Mouse (Mus musculus) liver, embryonic 13.5 days (tissue): ENCODE measurements around the gene Cecr2. TPM values are rescaled to one million over a fixed set of nuclear protein-coding genes. Genes with fewer than 3 reads are reported as not detected.

ENCODE experiments used
- ATAC-seq: fragments of 200-750 bp; cut with Nextera tagmentation; 2 replicates; pipeline ENCODE4 v1.8.0; 2017; ENCODE audit warnings: low read depth, mild to moderate bottlenecking, moderate number of reproducible peaks, moderate library complexity
- DNase-seq: peaks from one replicate; pipeline ENCODE4 v3.0.0; 2022
- H3K27ac ChIP-seq: fragments of 300-500 bp; sonication (generic); 2 replicates; pipeline ENCODE4 v1.5.1; 2015; ENCODE audit warnings: moderate library complexity, mild to moderate bottlenecking, inconsistent platforms
- H3K27me3 ChIP-seq: fragments of 300-500 bp; sonication (generic); 2 replicates; pipeline ENCODE4 v1.6.1; 2015; ENCODE audit warnings: mild to moderate bottlenecking, inconsistent platforms
- H3K36me3 ChIP-seq: fragments of 300-500 bp; sonication (generic); 2 replicates; pipeline ENCODE4 v1.6.1; 2015; ENCODE audit warnings: mild to moderate bottlenecking, inconsistent platforms
- H3K4me1 ChIP-seq: fragments of 300-500 bp; sonication (generic); replicated peaks from 2 replicates; pipeline ENCODE4 v1.6.1; 2015; ENCODE audit warnings: inconsistent platforms
- H3K4me2 ChIP-seq: fragments of 300-500 bp; sonication (generic); 2 replicates; pipeline ENCODE4 v1.6.1; 2015; ENCODE audit warnings: inconsistent platforms, mild to moderate bottlenecking, moderate library complexity
- H3K4me3 ChIP-seq: fragments of 300-500 bp; sonication (generic); replicated peaks from 2 replicates; pipeline ENCODE4 v1.5.1; 2015; ENCODE audit warnings: mild to moderate bottlenecking, inconsistent platforms
- H3K9ac ChIP-seq: fragments of 300-500 bp; sonication (generic); 2 replicates; pipeline ENCODE4 v1.6.1; 2015; ENCODE audit warnings: mild to moderate bottlenecking, inconsistent platforms
- H3K9me3 ChIP-seq: fragments of 300-500 bp; sonication (generic); replicated peaks from 2 replicates; pipeline ENCODE4 v1.6.1; 2016; ENCODE audit warnings: inconsistent platforms
- WGBS: fragments of 180-500 bp; shearing (Covaris S2); methylation state at CpG from one replicate; pipeline ENCODE4 v1.1.7; 2015; ENCODE audit not compliant: insufficient replicate concordance; 5-methylcytosine and 5-hydroxymethylcytosine counted together
- polyA plus RNA-seq: library from polyadenylated mRNA; unstranded; fragments of >200 nt; fragmentation: Nextera tagmentation; extraction: Ambion mirVana; gene quantifications from 2 replicates; pipeline ENCODE4 v1.2.1, GENCODE M21; 2015

The Cecr2 gene
- polyA plus RNA-seq, 1 experiment from 2014 or later: 5.5 TPM

DNA sequence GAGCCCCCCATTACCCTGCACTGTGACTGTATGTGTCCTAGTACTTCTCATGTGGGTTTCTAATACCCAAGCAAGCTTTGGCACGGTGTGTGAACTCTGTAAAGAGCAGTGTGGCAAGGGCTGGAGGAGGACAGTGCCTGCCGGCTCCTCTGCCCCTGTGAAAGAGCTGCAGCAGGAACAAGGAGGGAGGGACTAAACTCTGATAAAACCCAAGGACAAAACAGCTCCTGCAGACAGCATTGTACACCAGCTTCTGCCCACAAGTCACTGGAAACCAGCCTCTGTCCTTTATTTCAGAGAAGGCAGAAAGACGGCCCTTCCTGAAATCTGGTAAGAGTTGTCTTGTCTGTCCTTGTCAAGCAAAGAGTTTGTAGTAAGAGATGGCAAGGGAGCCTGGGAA, 110.1 kb downstream of the Cecr2 start:
- H3K27me3 ChIP-seq: no peaks in the 10 kb centered on the region
- H3K4me3 ChIP-seq: no peak overlapping the region
- H3K4me1 ChIP-seq: peaks cover 10% of the 10 kb centered on the region
- H3K9me3 ChIP-seq: no peaks in the 10 kb centered on the region
- H3K36me3 ChIP-seq: no peaks in the 10 kb centered on the region
- no peak overlapping the region for H3K4me2 ChIP-seq
- H3K27ac ChIP-seq: no peak overlapping the region
- no peak for DNase-seq
- no peak for ATAC-seq
- 60% methylated on average over 3 of the region's 3 CpGs for WGBS
- no peak overlapping the region for H3K9ac ChIP-seq

DNA sequence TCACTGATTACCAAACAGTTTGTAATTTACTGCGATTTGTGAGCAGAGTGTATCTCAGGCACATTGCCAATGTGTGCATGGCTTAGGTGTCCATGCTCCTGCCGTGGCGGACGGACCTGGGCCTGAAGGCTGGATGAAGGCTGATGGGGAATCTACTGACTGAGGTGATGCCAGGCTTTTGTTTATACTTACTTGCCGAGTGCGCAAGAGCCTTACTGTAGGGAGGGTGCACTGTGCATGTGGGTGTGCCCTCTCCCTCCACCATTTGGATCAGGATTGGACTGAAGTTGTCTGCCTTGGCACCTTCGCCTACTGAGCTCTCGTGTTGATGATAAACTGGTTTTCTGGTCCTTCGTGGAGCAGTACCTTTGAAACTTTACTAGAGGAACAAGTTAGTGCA, 111.4 kb downstream of the Cecr2 start:
- 79% methylated on average over 9 of the region's 9 CpGs for WGBS
- no peak for ATAC-seq
- H3K36me3 ChIP-seq: no peaks in the 10 kb centered on the region
- no peak overlapping the region for H3K4me2 ChIP-seq
- DNase-seq: no peak
- no peak overlapping the region for H3K4me3 ChIP-seq
- peaks cover 11% of the 10 kb centered on the region for H3K4me1 ChIP-seq
- no peaks in the 10 kb centered on the region for H3K27me3 ChIP-seq
- H3K27ac ChIP-seq: no peak overlapping the region
- no peaks in the 10 kb centered on the region for H3K9me3 ChIP-seq
- H3K9ac ChIP-seq: no peak overlapping the region

- H3K4me1 ChIP-seq: peaks cover 11% of the 10 kb centered on the region
- no peak overlapping the region for H3K4me3 ChIP-seq
- H3K27me3 ChIP-seq: no peaks in the 10 kb centered on the region
- H3K9ac ChIP-seq: no peak overlapping the region
- DNase-seq: no peak
- no peaks in the 10 kb centered on the region for H3K9me3 ChIP-seq
- no peaks in the 10 kb centered on the region for H3K36me3 ChIP-seq
- ATAC-seq: no peak
- no peak overlapping the region for H3K4me2 ChIP-seq
- no peak overlapping the region for H3K27ac ChIP-seq
- 65% methylated on average over 3 of the region's 3 CpGs for WGBS
Observed at GRCm38 (mm10) chr6:120778226-120778625, 112.1 kb downstream of the Cecr2 start.

GRCm38 (mm10) chr6:120782948-120783347, 116.8 kb downstream of the Cecr2 start:
- no peak overlapping the region for H3K27ac ChIP-seq
- no peaks in the 10 kb centered on the region for H3K27me3 ChIP-seq
- peaks cover 42% of the 10 kb centered on the region for H3K4me1 ChIP-seq
- DNase-seq (no peak), ATAC-seq (no peak)
- WGBS: 55% methylated on average over 2 of the region's 2 CpGs
- no peak overlapping the region for H3K9ac ChIP-seq
- no peaks in the 10 kb centered on the region for H3K9me3 ChIP-seq
- H3K36me3 ChIP-seq: no peaks in the 10 kb centered on the region
- no peak overlapping the region for H3K4me2 ChIP-seq
- H3K4me3 ChIP-seq: no peak overlapping the region

DNA sequence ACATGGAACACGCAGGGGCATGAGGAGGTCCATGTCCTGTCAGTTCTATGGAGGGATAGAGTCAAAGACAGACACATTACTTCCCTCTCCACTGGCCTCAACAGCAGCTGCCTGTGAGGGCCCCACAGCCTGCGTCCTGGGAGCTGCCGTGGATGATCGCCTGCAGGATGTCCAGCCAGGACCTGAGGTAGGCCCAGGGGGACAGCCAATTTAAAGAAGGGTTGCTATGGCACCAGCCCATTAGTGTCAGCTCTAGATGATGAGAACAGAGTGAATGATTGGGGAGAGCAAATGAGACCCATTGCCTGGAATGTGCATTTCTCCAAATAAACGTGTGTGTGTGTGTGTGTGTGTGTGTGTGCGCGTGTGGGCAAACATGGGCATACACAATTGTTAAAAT, 118.2 kb downstream of the Cecr2 start:
- Histone ChIP-seq H3K9ac (no peak overlapping the region), H3K36me3 (peaks cover 4% of the 10 kb centered on the region), H3K9me3 (no peaks in the 10 kb centered on the region), H3K4me1 (peaks cover 52% of the 10 kb centered on the region), H3K27ac (no peak overlapping the region), H3K4me3 (no peak overlapping the region), H3K4me2 (no peak overlapping the region), H3K27me3 (no peaks in the 10 kb centered on the region)
- DNase-seq (no peak), ATAC-seq (no peak)
- 72% methylated on average over 7 of the region's 7 CpGs for WGBS

DNA sequence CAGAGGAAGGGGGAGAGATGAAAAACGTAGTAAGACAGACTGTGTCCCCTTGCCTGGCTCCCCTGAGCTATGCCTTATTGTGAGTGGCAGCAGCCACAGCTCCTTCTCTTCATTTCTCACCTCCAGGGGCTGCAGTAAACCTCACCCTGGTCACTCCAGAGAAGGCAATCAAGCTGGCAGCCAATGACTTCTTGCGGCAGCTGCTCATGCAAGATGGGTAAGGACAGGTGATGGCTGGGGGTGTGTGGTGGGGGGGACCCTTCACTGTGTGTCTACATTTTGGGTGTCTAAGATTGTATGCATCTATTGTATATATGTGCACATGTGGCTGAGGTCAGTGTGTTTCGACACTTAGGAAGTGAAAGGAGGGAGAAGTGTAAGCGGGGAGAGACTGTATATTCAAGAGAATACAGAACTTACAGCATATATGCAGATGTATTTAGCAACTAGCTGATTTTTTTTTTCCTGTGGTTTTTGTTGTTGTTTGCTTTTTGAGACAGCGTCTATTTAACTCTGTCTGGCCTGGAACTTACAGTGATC, 122.0 kb downstream of the Cecr2 start:
- 78% methylated on average over 5 of the region's 5 CpGs for whole genome bisulfite sequencing
- H3K36me3 ChIP-seq: peaks cover 26% of the 10 kb centered on the region
- ATAC-seq: no peak

DNA sequence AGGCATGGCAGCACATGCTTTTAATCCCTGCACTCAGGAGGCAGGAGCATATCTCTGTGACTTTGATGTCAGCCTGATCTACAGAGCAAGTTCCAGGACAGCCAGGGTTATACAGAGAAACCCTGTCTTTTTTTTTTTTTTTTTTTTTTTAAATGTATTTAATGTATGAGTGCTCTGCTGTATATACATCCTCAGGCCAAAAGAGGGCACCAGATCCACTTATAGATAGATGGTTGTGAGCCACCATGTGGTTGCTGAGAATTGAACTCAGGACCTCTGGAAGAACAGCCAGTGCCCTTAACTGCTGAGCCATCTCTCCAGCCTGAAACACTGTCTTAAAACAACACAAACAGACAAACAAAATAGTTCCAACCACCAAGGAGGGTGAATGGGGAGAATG, 122.7 kb downstream of the Cecr2 start:
- H3K4me3 ChIP-seq: no peak overlapping the region
- no peak overlapping the region for H3K4me2 ChIP-seq
- H3K36me3 ChIP-seq: peaks cover 34% of the 10 kb centered on the region
- ATAC-seq (no peak), DNase-seq (no peak)
- peak overlapping the region; percentile 1; the same call in 1 of the 2 replicates for H3K27ac ChIP-seq
- H3K4me1 ChIP-seq: peaks cover 85% of the 10 kb centered on the region
- no peaks in the 10 kb centered on the region for H3K27me3 ChIP-seq
- no peaks in the 10 kb centered on the region for H3K9me3 ChIP-seq
- no peak overlapping the region for H3K9ac ChIP-seq

More for the DNA sequence above, 122.0 kb downstream of the Cecr2 start:
- no peak for DNase-seq
- no peaks in the 10 kb centered on the region for H3K27me3 ChIP-seq
- H3K4me1 ChIP-seq: peaks cover 82% of the 10 kb centered on the region
- H3K9me3 ChIP-seq: no peaks in the 10 kb centered on the region
- no peak overlapping the region for H3K4me3 ChIP-seq
- H3K4me2 ChIP-seq: no peak overlapping the region
- H3K9ac ChIP-seq: no peak overlapping the region
- H3K27ac ChIP-seq: no peak overlapping the region; the same call in 1 of the 2 replicates

DNA sequence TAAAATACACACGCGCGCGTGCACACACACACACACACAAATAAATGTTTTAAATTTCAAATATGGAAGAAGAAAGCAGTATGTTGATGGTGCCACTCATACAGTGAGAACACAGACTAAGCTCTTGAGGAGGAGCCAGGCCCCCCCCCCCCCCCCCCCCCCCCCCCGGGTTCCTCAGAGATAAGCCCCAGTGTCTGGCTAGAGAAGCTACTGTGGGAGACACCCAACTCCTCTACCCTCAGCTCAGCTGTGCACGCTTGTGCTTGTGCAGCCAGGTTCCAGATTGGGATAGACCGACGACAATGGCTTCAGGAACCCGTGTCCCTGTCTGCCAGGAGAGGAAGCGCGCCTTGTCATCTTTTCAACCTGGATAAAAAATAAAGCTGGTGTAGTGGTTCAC, 124.0 kb downstream of the Cecr2 start:
- no peak for DNase-seq
- Histone ChIP-seq H3K4me1 (peaks cover 74% of the 10 kb centered on the region), H3K4me3 (no peak overlapping the region), H3K4me2 (no peak overlapping the region), H3K9ac (peak overlapping the region; percentile 49; the same call in 1 of the 2 replicates), H3K9me3 (no peaks in the 10 kb centered on the region), H3K36me3 (peaks cover 46% of the 10 kb centered on the region), H3K27me3 (no peaks in the 10 kb centered on the region), H3K27ac (peak overlapping the region; percentile 70)
- 59% methylated on average over 11 of the region's 11 CpGs for WGBS
- peak; percentile 84 for ATAC-seq

DNA sequence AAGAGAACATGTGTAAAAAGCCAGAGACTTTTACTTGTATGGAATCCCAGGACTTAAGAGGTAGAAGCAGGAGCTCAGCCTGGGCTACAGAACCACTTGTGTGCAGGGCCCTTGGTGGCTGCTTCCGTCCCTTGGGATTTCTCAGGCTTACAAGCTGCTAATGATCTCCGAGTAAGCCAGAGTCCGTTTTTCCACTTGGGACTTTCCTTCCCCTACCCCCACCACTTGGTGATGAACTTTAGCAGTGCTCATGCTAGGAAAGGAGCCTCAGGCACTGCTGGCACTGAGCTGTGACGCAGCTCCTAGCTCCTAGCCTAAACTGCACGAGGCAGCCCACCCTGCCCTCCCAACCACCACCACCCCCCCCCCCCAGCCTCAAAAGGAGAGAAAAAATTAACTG, 124.5 kb downstream of the Cecr2 start:
- Histone ChIP-seq H3K9ac (peak overlapping the region; percentile 49; the same call in 1 of the 2 replicates), H3K4me3 (no peak overlapping the region), H3K4me2 (no peak overlapping the region), H3K27ac (peak overlapping the region; percentile 70), H3K9me3 (no peaks in the 10 kb centered on the region), H3K36me3 (peaks cover 52% of the 10 kb centered on the region), H3K4me1 (peaks cover 72% of the 10 kb centered on the region), H3K27me3 (no peaks in the 10 kb centered on the region)
- ATAC-seq: no peak
- DNase-seq: no peak
- 74% methylated on average over 5 of the region's 5 CpGs for WGBS

GRCm38 (mm10) chr6:120792947-120793346, 126.8 kb downstream of the Cecr2 start:
- WGBS: 86% methylated on average over 8 of the region's 8 CpGs
- no peak overlapping the region for H3K9ac ChIP-seq
- H3K4me3 ChIP-seq: no peak overlapping the region
- ATAC-seq (no peak), DNase-seq (no peak)
- no peaks in the 10 kb centered on the region for H3K9me3 ChIP-seq
- no peaks in the 10 kb centered on the region for H3K27me3 ChIP-seq
- no peak overlapping the region for H3K4me2 ChIP-seq
- H3K36me3 ChIP-seq: peaks cover 74% of the 10 kb centered on the region
- H3K4me1 ChIP-seq: peaks cover 59% of the 10 kb centered on the region
- H3K27ac ChIP-seq: no peak overlapping the region; the same call in 1 of the 2 replicates

GRCm38 (mm10) chr6:120795422-120796086, 129.4 kb downstream of the Cecr2 start:
- Histone ChIP-seq H3K4me2 (no peak overlapping the region), H3K9ac (no peak overlapping the region), H3K27me3 (no peaks in the 10 kb centered on the region), H3K4me3 (no peak overlapping the region), H3K9me3 (no peaks in the 10 kb centered on the region), H3K36me3 (peaks cover 95% of the 10 kb centered on the region), H3K27ac (peak overlapping the region; percentile 22; the same call in 1 of the 2 replicates), H3K4me1 (peaks cover 38% of the 10 kb centered on the region)
- no peak for ATAC-seq
- DNase-seq: no peak
- WGBS: 36% methylated on average over 5 of the region's 5 CpGs

GRCm38 (mm10) chr6:120796111-120796510, 129.9 kb downstream of the Cecr2 start:
- Histone ChIP-seq H3K36me3 (peaks cover 98% of the 10 kb centered on the region), H3K9ac (no peak overlapping the region), H3K27me3 (no peaks in the 10 kb centered on the region), H3K27ac (peak overlapping the region; percentile 22; the same call in 1 of the 2 replicates), H3K9me3 (no peaks in the 10 kb centered on the region), H3K4me3 (no peak overlapping the region), H3K4me1 (peaks cover 33% of the 10 kb centered on the region), H3K4me2 (no peak overlapping the region)
- DNase-seq (no peak), ATAC-seq (no peak)
- 78% methylated on average over 2 of the region's 2 CpGs for WGBS
